Mouse (Mus musculus): ENCODE results near the gene Usp2.

- TF ChIP-seq TCF12 (IDR thresholded peaks at IDR 0.05; ENCODE audit: low read depth, low read length) (no peak), POLR2A (IDR thresholded peaks at IDR 0.05; ENCODE audit: control insufficient read depth in 1 of 2, insufficient read depth in 1 of 2, low read depth in 1 of 2, low read length in 2 of 2, poor library complexity in 1 of 2) (no peak), CTCF (IDR thresholded peaks at IDR 0.05 in 2 of 3, conservative IDR thresholded peaks at IDR 0.05 in 1 of 3; ENCODE audit: control insufficient read depth in 1 of 3, insufficient read depth in 1 of 3, low read depth in 2 of 3, low read length in 3 of 3, poor library complexity in 1 of 3, severe bottlenecking in 1 of 3) (no peak), MAFK (IDR thresholded peaks at IDR 0.05; ENCODE audit: borderline replicate concordance, low read depth, low read length) (no peak), EP300 (IDR thresholded peaks at IDR 0.05; ENCODE audit: low read depth in 1 of 2, low read length in 2 of 2) (no peak), CHD1 (IDR thresholded peaks at IDR 0.05; ENCODE audit: low read depth, low read length) (no peak), CHD2 (IDR thresholded peaks at IDR 0.05; ENCODE audit: low read length) (no peak), POLR2AphosphoS2 (IDR thresholded peaks at IDR 0.05; ENCODE audit: low read length) (no peak), POLR2AphosphoS5 (IDR thresholded peaks at IDR 0.05; ENCODE audit: borderline replicate concordance, low read depth, low read length) (no peak)
Observed at GRCm38 (mm10) chr9:44082266-44082665, 15.4 kb downstream of the Usp2 start.

Data from MEL (cell line).